Mouse (Mus musculus) intestine, embryonic 15.5 days (tissue): ENCODE data around the gene Myom1. TPM values are rescaled to one million over a fixed set of nuclear protein-coding genes. Genes with fewer than 3 reads are reported as not detected.

Experiments used
- ATAC-seq: fragments of 200-750 bp; cut with Nextera tagmentation; 2 replicates; pipeline ENCODE4 v1.8.0; 2017; ENCODE audit warnings: moderate TSS enrichment, moderate library complexity
- H3K27ac ChIP-seq: fragments of 300-500 bp; sonication (generic); 2 replicates; pipeline ENCODE4 v1.5.1; 2015; ENCODE audit warnings: mild to moderate bottlenecking, inconsistent platforms
- H3K27me3 ChIP-seq: fragments of 300-500 bp; sonication (generic); replicated peaks from 2 replicates; pipeline ENCODE4 v1.6.1; 2015; ENCODE audit warnings: inconsistent platforms
- H3K36me3 ChIP-seq: fragments of 300-500 bp; sonication (generic); 2 replicates; pipeline ENCODE4 v1.6.1; 2015; ENCODE audit warnings: inconsistent platforms
- H3K4me1 ChIP-seq: fragments of 300-500 bp; sonication (generic); replicated peaks from 2 replicates; pipeline ENCODE4 v1.6.1; 2015; ENCODE audit warnings: inconsistent platforms
- H3K4me2 ChIP-seq: fragments of 300-500 bp; sonication (generic); replicated peaks from 2 replicates; pipeline ENCODE4 v1.6.1; 2015; ENCODE audit warnings: mild to moderate bottlenecking, inconsistent platforms
- H3K4me3 ChIP-seq: fragments of 300-500 bp; sonication (generic); replicated peaks from 2 replicates; pipeline ENCODE4 v1.5.1; 2015; ENCODE audit warnings: inconsistent platforms
- H3K9ac ChIP-seq: fragments of 300-500 bp; sonication (generic); 2 replicates; pipeline ENCODE4 v1.6.1; 2015; ENCODE audit warnings: inconsistent platforms
- H3K9me3 ChIP-seq: fragments of 300-500 bp; sonication (generic); 2 replicates; pipeline ENCODE4 v1.6.1; 2016; ENCODE audit warnings: inconsistent platforms
- WGBS: fragments of 180-500 bp; shearing (Covaris S2); methylation state at CpG from one replicate; pipeline ENCODE4 v1.1.7; 2015; 5-methylcytosine and 5-hydroxymethylcytosine counted together
- polyA plus RNA-seq: library from polyadenylated mRNA; unstranded; fragments of >200 nt; fragmentation: Nextera tagmentation; extraction: Ambion mirVana; gene quantifications from 2 replicates; pipeline ENCODE4 v1.2.1, GENCODE M21; 2015

Myom1 gene
- polyA plus RNA-seq, 1 experiment from 2014 or later, result 11.1 TPM

- WGBS, result 83% methylated on average over 15 of the region's 15 CpGs
- Histone ChIP-seq H3K27ac (peak overlapping the region; percentile 27; the same call in 1 of the 2 replicates), H3K4me1 (0 out of 2 replicates have a peak, but pooled peaks cover 3% of the 10 kb centered on the region), H3K27me3 (no peaks in the 10 kb centered on the region), H3K4me3 (no peak overlapping the region), H3K36me3 (peaks cover 9% of the 10 kb centered on the region; the same call in 1 of the 2 replicates), H3K9ac (no peak overlapping the region), H3K9me3 (no peaks in the 10 kb centered on the region), H3K4me2 (no peak overlapping the region)
- no peak for ATAC-seq
Measured at GRCm38 (mm10) chr17:70985501-70986354, 16.7 kb upstream of the Myom1 start.

- Histone ChIP-seq H3K4me1 (peaks cover 3% of the 10 kb centered on the region; the same call in 1 of the 2 replicates), H3K4me3 (no peak overlapping the region), H3K27me3 (no peaks in the 10 kb centered on the region), H3K9me3 (no peaks in the 10 kb centered on the region), H3K27ac (peak overlapping the region; percentile 27; the same call in 1 of the 2 replicates), H3K36me3 (peaks cover 7% of the 10 kb centered on the region; the same call in 1 of the 2 replicates), H3K4me2 (no peak overlapping the region), H3K9ac (no peak overlapping the region)
- ATAC-seq, result no peak
- 74% methylated on average over 6 of the region's 6 CpGs for WGBS
Measured at GRCm38 (mm10) chr17:70986355-70986740, 16.1 kb upstream of the Myom1 start.

- Histone ChIP-seq H3K4me1 (peaks cover 7% of the 10 kb centered on the region; the same call in 1 of the 2 replicates), H3K36me3 (peaks cover 5% of the 10 kb centered on the region; the same call in 1 of the 2 replicates), H3K9ac (no peak overlapping the region), H3K4me2 (peak overlapping the region; percentile 74), H3K27ac (peak overlapping the region; percentile 56), H3K9me3 (no peaks in the 10 kb centered on the region), H3K27me3 (no peaks in the 10 kb centered on the region), H3K4me3 (no peak overlapping the region)
- ATAC-seq, result no peak
- WGBS, result 79% methylated on average over 15 of the region's 15 CpGs
Measured at GRCm38 (mm10) chr17:70986831-70987660, 15.4 kb upstream of the Myom1 start.

GRCm38 (mm10) chr17:70988337-70988767 lies 14.1 kb upstream of the Myom1 start:
- peak overlapping the region; percentile 56 for H3K27ac ChIP-seq
- peak overlapping the region; percentile 74 for H3K4me2 ChIP-seq
- no peaks in the 10 kb centered on the region for H3K27me3 ChIP-seq
- 56% methylated on average over 12 of the region's 12 CpGs for WGBS
- peaks cover 11% of the 10 kb centered on the region; the same call in 1 of the 2 replicates for H3K4me1 ChIP-seq
- H3K9me3 ChIP-seq, result no peaks in the 10 kb centered on the region
- H3K9ac ChIP-seq, result no peak overlapping the region
- H3K36me3 ChIP-seq, result peaks cover 5% of the 10 kb centered on the region; the same call in 1 of the 2 replicates
- 0 out of 2 replicates have a peak overlapping the region, but pooled peaks have one; percentile 11 for H3K4me3 ChIP-seq
- ATAC-seq, result peak; percentile 51

- WGBS, result 45% methylated on average over 8 of the region's 8 CpGs
- H3K4me2 ChIP-seq, result peak overlapping the region; percentile 74
- no peaks in the 10 kb centered on the region for H3K27me3 ChIP-seq
- peak overlapping the region; percentile 89 for H3K4me3 ChIP-seq
- peak overlapping the region; percentile 90 for H3K9ac ChIP-seq
- H3K27ac ChIP-seq, result peak overlapping the region; percentile 96; the same call in 1 of the 2 replicates
- peaks cover 5% of the 10 kb centered on the region; the same call in 1 of the 2 replicates for H3K36me3 ChIP-seq
- H3K4me1 ChIP-seq, result peaks cover 16% of the 10 kb centered on the region
- ATAC-seq, result no peak
- H3K9me3 ChIP-seq, result no peaks in the 10 kb centered on the region
Measured at GRCm38 (mm10) chr17:70989430-70989829, 13.0 kb upstream of the Myom1 start.

- Histone ChIP-seq H3K36me3 (peaks cover 9% of the 10 kb centered on the region; the same call in 1 of the 2 replicates), H3K9ac (peak overlapping the region; percentile 90), H3K9me3 (no peaks in the 10 kb centered on the region), H3K4me3 (peak overlapping the region; percentile 89), H3K27ac (peak overlapping the region; percentile 96), H3K27me3 (no peaks in the 10 kb centered on the region), H3K4me2 (peak overlapping the region; percentile 74), H3K4me1 (peaks cover 20% of the 10 kb centered on the region)
- WGBS, result under 1% methylated on average over 24 of the region's 24 CpGs
- peak; percentile 46 for ATAC-seq
Measured at GRCm38 (mm10) chr17:70989991-70990390, 12.4 kb upstream of the Myom1 start.

- under 1% methylated on average over 70 of the region's 70 CpGs for WGBS
- Histone ChIP-seq H3K27ac (peak overlapping the region; percentile 96), H3K4me1 (peaks cover 22% of the 10 kb centered on the region), H3K9ac (peak overlapping the region; percentile 90), H3K4me2 (peak overlapping the region; percentile 74), H3K36me3 (peaks cover 11% of the 10 kb centered on the region; the same call in 1 of the 2 replicates), H3K4me3 (peak overlapping the region; percentile 89), H3K9me3 (no peaks in the 10 kb centered on the region), H3K27me3 (no peaks in the 10 kb centered on the region)
- peak; percentile 88 for ATAC-seq
Measured at GRCm38 (mm10) chr17:70990403-70991303, 11.8 kb upstream of the Myom1 start.

GRCm38 (mm10) chr17:70991706-70992625 lies 10.5 kb upstream of the Myom1 start:
- no peaks in the 10 kb centered on the region for H3K9me3 ChIP-seq
- no peak overlapping the region for H3K4me3 ChIP-seq
- H3K9ac ChIP-seq, result no peak overlapping the region
- H3K27me3 ChIP-seq, result no peaks in the 10 kb centered on the region
- WGBS, result 79% methylated on average over 16 of the region's 16 CpGs
- H3K27ac ChIP-seq, result peak overlapping the region; percentile 96; the same call in 1 of the 2 replicates
- peaks cover 17% of the 10 kb centered on the region; the same call in 1 of the 2 replicates for H3K36me3 ChIP-seq
- ATAC-seq, result no peak
- peaks cover 23% of the 10 kb centered on the region for H3K4me1 ChIP-seq
- H3K4me2 ChIP-seq, result no peak overlapping the region

- Histone ChIP-seq H3K4me3 (no peak overlapping the region), H3K27ac (no peak overlapping the region), H3K4me2 (no peak overlapping the region), H3K36me3 (peaks cover 17% of the 10 kb centered on the region; the same call in 1 of the 2 replicates), H3K27me3 (no peaks in the 10 kb centered on the region), H3K9ac (no peak overlapping the region), H3K4me1 (peaks cover 20% of the 10 kb centered on the region), H3K9me3 (no peaks in the 10 kb centered on the region)
- 65% methylated on average over 9 of the region's 9 CpGs for WGBS
- no peak for ATAC-seq
Measured at GRCm38 (mm10) chr17:70992662-70993061, 9.8 kb upstream of the Myom1 start.

- no peak overlapping the region for H3K4me2 ChIP-seq
- H3K36me3 ChIP-seq, result peaks cover 17% of the 10 kb centered on the region; the same call in 1 of the 2 replicates
- 14% methylated on average over 3 of the region's 3 CpGs for WGBS
- no peak overlapping the region for H3K4me3 ChIP-seq
- H3K9ac ChIP-seq, result no peak overlapping the region
- H3K9me3 ChIP-seq, result no peaks in the 10 kb centered on the region
- no peak for ATAC-seq
- H3K27ac ChIP-seq, result no peak overlapping the region
- H3K27me3 ChIP-seq, result no peaks in the 10 kb centered on the region
- H3K4me1 ChIP-seq, result peaks cover 24% of the 10 kb centered on the region
Measured at GRCm38 (mm10) chr17:70993385-70993807, 9.0 kb upstream of the Myom1 start.
